Mouse (Mus musculus) forebrain, embryonic 13.5 days (tissue): ENCODE results near the gene E330034G19Rik. TPM values are rescaled to one million over a fixed set of nuclear protein-coding genes. Genes with fewer than 3 reads are reported as not detected.
A peak's percentile ranks its signal among the peaks of the same experiment; 100 is the strongest.
"Not testable (repeated sequence)": the region's sequence is repeated elsewhere in the genome, so short reads cannot be mapped to it uniquely, and the experiment has no call there.

Experiments used
- ATAC-seq: fragments of 200-750 bp; cut with Nextera tagmentation; 2 replicates; pipeline ENCODE4 v1.8.0; 2017
- H3K27ac ChIP-seq: fragments of 300-500 bp; sonication (generic); 2 replicates; pipeline ENCODE4 v1.5.1; 2015; ENCODE audit warnings: inconsistent platforms, mild to moderate bottlenecking, moderate library complexity
- H3K27me3 ChIP-seq: fragments of 300-500 bp; sonication (generic); 2 replicates; pipeline ENCODE4 v1.6.1; 2015; ENCODE audit warnings: mild to moderate bottlenecking, inconsistent platforms
- H3K36me3 ChIP-seq: fragments of 300-500 bp; sonication (generic); 2 replicates; pipeline ENCODE4 v1.6.1; 2015; ENCODE audit warnings: mild to moderate bottlenecking, inconsistent platforms; ENCODE audit not compliant: poor library complexity, severe bottlenecking
- H3K4me1 ChIP-seq: fragments of 300-500 bp; sonication (generic); 2 replicates; pipeline ENCODE4 v1.6.1; 2015; ENCODE audit warnings: inconsistent platforms
- H3K4me2 ChIP-seq: fragments of 300-500 bp; sonication (generic); 2 replicates; pipeline ENCODE4 v1.6.1; 2015; ENCODE audit warnings: inconsistent platforms, mild to moderate bottlenecking, moderate library complexity
- H3K4me3 ChIP-seq: fragments of 300-500 bp; sonication (generic); 2 replicates; pipeline ENCODE4 v1.5.1; 2015; ENCODE audit warnings: mild to moderate bottlenecking, inconsistent platforms
- H3K9ac ChIP-seq: fragments of 300-500 bp; sonication (generic); 2 replicates; pipeline ENCODE4 v1.6.1; 2015; ENCODE audit warnings: mild to moderate bottlenecking, inconsistent platforms
- H3K9me3 ChIP-seq: fragments of 300-500 bp; sonication (generic); replicated peaks from 2 replicates; pipeline ENCODE4 v1.6.1; 2016; ENCODE audit warnings: inconsistent platforms
- WGBS: fragments of 180-500 bp; shearing (Covaris S2); methylation state at CpG from one replicate; pipeline ENCODE4 v1.1.7; 2015; 5-methylcytosine and 5-hydroxymethylcytosine counted together
- polyA plus RNA-seq: library from polyadenylated mRNA; unstranded; fragments of >200 nt; fragmentation: Nextera tagmentation; extraction: Ambion mirVana; gene quantifications from 2 replicates; pipeline ENCODE4 v1.2.1, GENCODE M21; 2015

Gene E330034G19Rik
- polyA plus RNA-seq, 1 experiment from 2014 or later: not detected

DNA sequence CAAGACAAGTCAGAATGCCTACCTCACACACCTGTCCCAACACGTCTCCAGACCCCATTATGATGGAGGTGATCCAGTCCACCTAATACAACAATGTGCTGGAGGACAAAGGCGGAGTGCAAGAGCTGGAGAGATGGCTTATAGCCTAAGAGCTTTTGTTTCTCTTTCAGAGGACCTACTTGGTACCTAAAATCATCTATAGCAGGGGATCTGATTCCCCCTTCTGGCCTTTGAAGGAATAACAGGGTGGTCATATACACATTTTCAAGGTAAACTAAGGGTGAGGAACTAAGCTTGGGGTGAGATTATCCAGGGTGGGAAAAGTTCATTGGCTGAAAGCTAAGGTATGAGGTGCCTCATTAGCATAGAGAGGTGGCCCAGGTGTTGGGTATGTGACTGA is 19.4 kb upstream of the E330034G19Rik start:
- peak; percentile 45 for ATAC-seq
- Histone ChIP-seq H3K36me3 (no peaks in the 10 kb centered on the region), H3K4me2 (no peak overlapping the region)

DNA sequence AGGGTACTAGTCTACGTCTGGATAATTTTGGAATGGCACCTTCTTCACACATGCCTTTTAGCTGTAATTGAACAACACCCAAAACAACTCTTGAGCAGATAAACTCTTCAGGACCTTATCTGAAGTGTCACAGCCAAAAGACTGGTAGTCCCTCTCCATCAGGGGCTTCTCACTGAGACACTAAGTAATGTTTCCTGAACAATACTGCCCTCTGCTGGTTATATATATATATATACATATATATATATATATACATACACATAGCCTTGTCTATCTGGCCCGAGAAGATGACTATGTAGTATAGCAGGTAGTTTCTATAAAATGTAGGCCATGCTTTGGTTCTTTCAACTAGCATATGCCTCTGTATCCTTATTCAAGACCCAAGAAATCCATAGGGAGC is 17.5 kb upstream of the E330034G19Rik start:
- Histone ChIP-seq H3K4me3 (no peak overlapping the region), H3K27ac (no peak overlapping the region), H3K4me2 (no peak overlapping the region), H3K9me3 (no peaks in the 10 kb centered on the region), H3K36me3 (no peaks in the 10 kb centered on the region), H3K27me3 (no peaks in the 10 kb centered on the region), H3K4me1 (no peaks in the 10 kb centered on the region), H3K9ac (no peak overlapping the region)
- WGBS: 55% methylated on average over 2 of the region's 2 CpGs
- ATAC-seq: peak; percentile 69; the same call in 1 of the 2 replicates

More for the DNA sequence above, 19.4 kb upstream of the E330034G19Rik start:
- WGBS: 34% methylated on average over 2 of the region's 2 CpGs
- Histone ChIP-seq H3K9ac (no peak overlapping the region), H3K9me3 (no peaks in the 10 kb centered on the region), H3K4me3 (no peak overlapping the region), H3K4me1 (peaks cover 4% of the 10 kb centered on the region; the same call in 1 of the 2 replicates), H3K27ac (no peak overlapping the region), H3K27me3 (no peaks in the 10 kb centered on the region)

DNA sequence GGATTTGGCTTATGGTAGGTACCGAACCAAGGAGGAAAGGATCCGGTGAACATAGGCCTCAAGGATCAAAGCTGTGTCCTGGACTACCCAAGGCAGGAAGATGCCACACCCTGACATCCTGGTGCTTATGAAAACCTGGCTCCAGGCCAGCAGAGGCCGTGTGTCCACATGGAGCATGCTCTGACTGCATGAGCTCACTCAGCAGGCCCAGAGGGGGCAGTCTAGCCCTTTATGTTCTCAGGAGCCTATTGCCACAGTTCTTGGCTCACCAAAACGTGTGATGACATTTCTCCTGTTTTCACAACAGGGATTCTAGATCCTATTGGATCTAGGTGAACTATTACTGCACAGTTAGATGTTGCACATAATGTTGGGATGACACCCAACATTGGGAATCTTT is 11.7 kb upstream of the E330034G19Rik start:
- H3K4me3 ChIP-seq: no peak overlapping the region
- no peak for ATAC-seq
- H3K36me3 ChIP-seq: no peaks in the 10 kb centered on the region
- H3K4me2 ChIP-seq: no peak overlapping the region
- H3K27ac ChIP-seq: no peak overlapping the region
- no peak overlapping the region for H3K9ac ChIP-seq
- 76% methylated on average over 4 of the region's 4 CpGs for WGBS
- H3K4me1 ChIP-seq: no peaks in the 10 kb centered on the region
- H3K9me3 ChIP-seq: no peaks in the 10 kb centered on the region
- no peaks in the 10 kb centered on the region for H3K27me3 ChIP-seq

DNA sequence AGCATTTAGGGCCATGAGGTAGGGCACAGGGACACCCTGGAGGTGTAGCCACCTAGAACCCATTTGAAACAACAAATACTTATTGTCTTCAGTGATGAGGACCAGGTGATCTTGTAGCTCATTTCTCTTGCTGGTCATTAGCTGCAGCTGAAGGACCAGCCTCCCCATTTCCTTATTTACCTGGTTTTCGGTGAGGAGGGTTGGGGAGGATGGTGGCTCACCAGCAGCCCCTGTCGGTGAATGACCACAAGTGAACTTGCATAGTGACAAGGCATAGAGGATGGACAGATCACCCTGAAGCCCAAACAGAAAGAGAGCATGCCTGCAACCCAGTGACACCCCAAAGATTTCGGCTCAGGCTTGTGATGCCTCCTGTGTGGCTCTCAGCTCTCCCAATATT is 10.7 kb upstream of the E330034G19Rik start:
- Histone ChIP-seq H3K9ac (no peak overlapping the region), H3K36me3 (no peaks in the 10 kb centered on the region), H3K4me3 (no peak overlapping the region), H3K27me3 (no peaks in the 10 kb centered on the region), H3K27ac (no peak overlapping the region), H3K9me3 (no peaks in the 10 kb centered on the region), H3K4me2 (no peak overlapping the region), H3K4me1 (no peaks in the 10 kb centered on the region)
- no peak for ATAC-seq
- WGBS: 67% methylated on average over 3 of the region's 3 CpGs

DNA sequence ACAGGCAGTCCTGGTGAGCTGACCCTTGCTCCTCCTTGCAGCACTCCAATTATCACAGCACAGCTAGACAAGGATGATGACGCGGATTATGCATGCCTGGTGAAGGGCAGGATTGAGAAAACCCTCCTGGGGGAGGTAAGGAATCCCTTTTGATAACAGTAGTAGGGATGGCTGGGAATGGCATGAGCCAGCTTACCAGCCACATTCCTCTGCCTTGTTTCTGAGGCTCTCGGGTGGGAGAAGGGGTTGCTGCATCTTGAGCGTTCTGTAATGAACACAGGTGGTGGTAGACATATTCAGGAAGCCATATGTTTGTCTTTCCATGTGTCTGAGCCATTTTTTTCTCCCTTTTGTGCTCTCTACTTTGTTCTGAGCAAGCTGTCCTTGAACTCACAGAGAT is 6.9 kb upstream of the E330034G19Rik start:
- Histone ChIP-seq H3K4me3 (no peak overlapping the region), H3K27ac (no peak overlapping the region), H3K27me3 (no peaks in the 10 kb centered on the region), H3K9ac (no peak overlapping the region), H3K4me1 (no peaks in the 10 kb centered on the region), H3K9me3 (no peaks in the 10 kb centered on the region), H3K36me3 (no peaks in the 10 kb centered on the region), H3K4me2 (no peak overlapping the region)
- 51% methylated on average over 4 of the region's 4 CpGs for WGBS
- ATAC-seq: no peak

DNA sequence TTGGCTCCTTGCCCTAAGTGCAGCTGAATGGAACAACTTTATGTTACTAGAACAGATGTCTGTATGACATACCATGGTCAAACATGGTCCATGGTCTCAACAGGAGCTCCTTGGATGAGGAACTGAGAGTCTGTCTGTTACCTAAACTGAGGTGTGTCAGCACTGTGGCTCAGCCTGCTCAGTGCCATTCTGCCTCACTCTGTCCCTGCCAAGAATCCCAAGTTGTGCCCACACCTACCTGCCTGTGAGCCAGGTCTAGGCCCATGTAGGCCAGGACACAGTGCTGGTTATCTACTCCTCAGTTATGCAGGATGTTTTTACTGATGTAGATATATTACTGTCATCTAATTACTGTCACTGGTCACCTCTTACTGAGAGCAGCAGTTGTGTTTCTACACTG is 2.3 kb upstream of the E330034G19Rik start:
- H3K4me3 ChIP-seq: no peak overlapping the region
- H3K9ac ChIP-seq: no peak overlapping the region
- ATAC-seq: no peak
- no peaks in the 10 kb centered on the region for H3K36me3 ChIP-seq
- H3K27me3 ChIP-seq: no peaks in the 10 kb centered on the region
- H3K4me1 ChIP-seq: no peaks in the 10 kb centered on the region
- H3K9me3 ChIP-seq: no peaks in the 10 kb centered on the region
- no peak overlapping the region for H3K27ac ChIP-seq
- no peak overlapping the region for H3K4me2 ChIP-seq

DNA sequence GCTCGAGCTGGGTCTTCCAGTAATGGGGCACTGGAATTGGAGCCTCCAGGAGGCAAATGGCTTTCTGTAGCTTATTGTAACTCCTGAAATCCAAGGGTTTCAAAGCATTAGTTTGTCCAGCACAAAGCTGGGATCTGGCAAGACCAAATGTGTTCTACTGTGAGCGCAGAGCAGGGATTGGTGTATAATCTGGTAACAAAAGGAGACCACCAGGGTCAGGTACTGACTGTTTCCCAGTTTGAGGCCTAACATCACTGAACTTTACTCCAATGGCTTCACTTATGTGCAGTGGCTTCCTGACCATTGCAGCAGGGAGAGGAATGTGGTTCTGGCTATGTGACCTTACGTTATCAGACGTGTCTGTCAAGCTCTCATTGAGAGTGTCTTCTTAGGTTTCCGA is 617 bp downstream of the E330034G19Rik start:
- WGBS: 87% methylated on average over 5 of the region's 5 CpGs
- H3K36me3 ChIP-seq: no peaks in the 10 kb centered on the region
- H3K9me3 ChIP-seq: no peaks in the 10 kb centered on the region

DNA sequence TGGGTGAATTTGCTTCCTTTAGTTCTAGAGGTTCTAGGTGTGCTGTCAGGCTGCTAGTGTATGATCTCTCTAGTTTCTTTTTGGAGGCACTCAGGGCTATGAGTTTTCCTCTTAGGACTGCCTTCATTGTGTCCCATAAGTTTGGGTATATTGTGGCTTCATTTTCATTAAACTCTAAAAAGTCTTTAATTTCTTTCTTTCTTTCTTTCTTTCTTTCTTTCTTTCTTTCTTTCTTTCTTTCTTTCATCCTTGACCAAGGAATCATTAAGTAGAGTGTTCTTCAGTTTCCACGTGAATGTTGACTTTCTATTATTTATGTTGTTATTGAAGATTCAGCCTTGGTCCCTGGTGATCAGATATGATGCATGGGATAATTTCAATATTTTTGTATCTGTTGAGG is 9.1 kb downstream of the E330034G19Rik start:
- H3K4me3 ChIP-seq, H3K9me3 ChIP-seq, H3K4me2 ChIP-seq, H3K4me1 ChIP-seq, H3K36me3 ChIP-seq, H3K27ac ChIP-seq, H3K27me3 ChIP-seq, H3K9ac ChIP-seq, ATAC-seq: not testable (repeated sequence)
- WGBS: 83% methylated on average over 1 of the region's 1 CpGs

More for the DNA sequence above, 617 bp downstream of the E330034G19Rik start:
- Histone ChIP-seq H3K27ac (no peak overlapping the region), H3K4me2 (no peak overlapping the region), H3K27me3 (no peaks in the 10 kb centered on the region), H3K9ac (no peak overlapping the region), H3K4me3 (no peak overlapping the region), H3K4me1 (no peaks in the 10 kb centered on the region)
- ATAC-seq: no peak

DNA sequence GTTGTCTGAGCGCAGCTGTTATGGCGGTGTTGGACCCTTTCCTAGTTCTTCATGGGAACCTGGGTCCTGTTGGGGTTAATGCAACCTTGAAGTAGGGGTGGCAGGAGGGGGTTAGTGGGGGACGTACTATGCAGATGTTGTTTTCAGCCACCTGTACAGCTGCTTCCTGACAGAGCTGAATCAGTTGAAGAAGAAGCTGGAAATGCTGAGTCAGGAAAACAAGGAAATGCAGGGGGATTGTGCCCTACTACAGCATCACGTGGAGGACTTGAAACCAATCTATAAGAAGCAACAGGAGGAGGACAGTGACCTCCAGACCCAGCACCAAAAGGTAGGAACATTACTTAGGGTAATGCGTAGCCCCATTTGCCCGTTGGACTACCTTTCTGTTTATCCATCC is 13.7 kb downstream of the E330034G19Rik start:
- ATAC-seq: no peak

DNA sequence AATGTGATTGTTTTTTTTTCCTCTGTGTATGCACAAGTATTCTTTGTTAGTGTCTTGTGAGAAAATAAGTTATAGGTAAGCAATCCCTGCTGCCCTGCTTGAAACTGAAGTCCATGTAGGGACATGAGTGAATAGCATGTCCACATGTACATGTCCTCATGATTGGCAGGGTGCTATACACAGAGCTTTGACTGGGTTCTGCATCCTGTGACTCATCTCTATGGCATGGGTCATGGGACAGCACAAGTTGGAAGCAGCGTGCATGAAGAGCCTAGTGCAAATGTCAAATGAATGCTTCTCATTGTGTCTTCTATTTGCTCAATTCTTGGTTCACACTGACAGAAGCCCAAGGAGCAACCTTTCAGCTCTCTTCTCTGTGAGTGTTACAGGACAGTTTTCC is 14.1 kb downstream of the E330034G19Rik start:
- H3K9ac ChIP-seq: no peak overlapping the region
- no peak for ATAC-seq
- no peaks in the 10 kb centered on the region for H3K36me3 ChIP-seq
- H3K4me3 ChIP-seq: no peak overlapping the region
- H3K4me1 ChIP-seq: no peaks in the 10 kb centered on the region
- no peak overlapping the region for H3K27ac ChIP-seq
- no peaks in the 10 kb centered on the region for H3K9me3 ChIP-seq
- no peaks in the 10 kb centered on the region for H3K27me3 ChIP-seq
- WGBS: 76% methylated on average over 1 of the region's 1 CpGs
- H3K4me2 ChIP-seq: no peak overlapping the region

More for the DNA sequence above, 13.7 kb downstream of the E330034G19Rik start:
- H3K9me3 ChIP-seq: no peaks in the 10 kb centered on the region
- H3K4me2 ChIP-seq: no peak overlapping the region
- no peaks in the 10 kb centered on the region for H3K4me1 ChIP-seq
- no peak overlapping the region for H3K9ac ChIP-seq
- H3K4me3 ChIP-seq: no peak overlapping the region
- no peaks in the 10 kb centered on the region for H3K27me3 ChIP-seq
- 89% methylated on average over 6 of the region's 6 CpGs for WGBS
- H3K27ac ChIP-seq: no peak overlapping the region
- H3K36me3 ChIP-seq: no peaks in the 10 kb centered on the region

DNA sequence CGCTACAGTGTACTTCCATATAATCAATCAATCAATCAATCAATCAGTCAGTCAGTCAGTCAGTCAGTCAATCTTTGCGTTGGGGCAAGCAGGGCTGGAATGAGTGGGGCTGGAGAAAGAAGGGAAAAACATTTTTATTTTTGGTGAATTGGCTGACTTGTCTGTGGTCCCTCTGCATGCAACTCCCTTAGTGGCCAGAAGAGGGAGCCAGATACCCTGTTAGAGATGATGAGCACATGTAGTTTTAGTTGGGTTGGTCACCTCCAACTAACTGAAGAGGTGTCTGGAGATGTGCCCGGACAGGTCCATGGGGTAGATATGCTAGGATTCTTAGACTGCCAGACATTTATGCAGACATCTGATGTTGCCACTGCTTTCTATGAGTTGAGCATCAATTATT is 18.1 kb downstream of the E330034G19Rik start:
- Histone ChIP-seq H3K4me3 (no peak overlapping the region), H3K9ac (no peak overlapping the region), H3K36me3 (no peaks in the 10 kb centered on the region), H3K9me3 (no peaks in the 10 kb centered on the region), H3K27me3 (no peaks in the 10 kb centered on the region), H3K4me1 (no peaks in the 10 kb centered on the region), H3K4me2 (no peak overlapping the region), H3K27ac (no peak overlapping the region)
- 47% methylated on average over 3 of the region's 3 CpGs for WGBS
- no peak for ATAC-seq

DNA sequence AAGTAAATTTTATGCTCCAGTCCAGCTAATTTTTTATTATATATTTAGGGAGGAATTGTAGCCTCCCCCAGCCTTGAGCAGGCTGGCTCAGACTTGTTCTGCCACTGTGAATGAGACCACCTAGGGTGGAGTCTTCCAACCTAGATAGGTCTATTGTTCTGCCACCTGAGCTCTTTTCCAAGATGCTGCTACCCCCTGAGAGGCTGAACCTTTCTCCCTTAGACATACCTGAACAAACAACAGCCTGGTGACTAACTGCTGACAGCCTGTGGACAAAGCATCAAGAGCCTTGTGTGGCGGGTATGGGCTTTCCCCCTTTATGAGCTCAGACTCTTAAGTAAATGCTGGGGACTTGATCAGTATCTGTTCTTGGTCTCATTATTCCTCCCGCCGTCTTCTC is 54.0 kb downstream of the E330034G19Rik start:
- ATAC-seq: not testable (repeated sequence)
- WGBS: 77% methylated on average over 3 of the region's 3 CpGs

DNA sequence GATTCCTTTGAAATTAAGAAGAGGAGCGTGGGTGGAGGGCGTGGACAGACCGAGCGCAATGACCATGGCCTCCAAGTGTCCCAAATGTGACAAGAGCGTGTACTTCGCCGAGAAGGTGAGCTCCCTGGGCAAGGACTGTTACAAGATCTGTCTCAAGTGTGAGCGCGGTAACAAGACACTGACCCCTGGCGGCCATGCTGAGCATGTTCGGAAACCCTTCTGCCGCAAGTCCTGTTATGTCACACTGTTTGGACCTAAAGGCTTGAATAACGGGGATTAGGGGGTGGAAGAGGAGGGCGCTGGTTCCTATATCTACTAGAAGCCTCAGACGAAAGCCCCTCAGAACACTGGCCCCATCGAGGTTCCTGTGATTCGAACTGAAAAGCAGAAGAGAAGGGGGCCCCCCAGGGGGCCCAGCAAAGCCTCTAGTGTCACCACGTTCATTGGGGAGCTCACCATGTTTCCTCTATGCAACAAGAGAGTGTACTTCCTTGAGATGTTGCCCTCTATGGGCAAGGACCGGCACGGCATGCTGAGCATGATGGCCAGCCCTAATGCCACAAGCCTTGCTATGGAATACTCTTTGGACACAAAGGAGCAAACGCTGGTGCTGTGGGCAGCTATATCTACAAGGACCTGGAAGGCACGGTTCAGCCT is 65.4 kb downstream of the E330034G19Rik start:
- no peaks in the 10 kb centered on the region for H3K4me1 ChIP-seq
- no peak overlapping the region for H3K9ac ChIP-seq
- no peaks in the 10 kb centered on the region for H3K9me3 ChIP-seq
- H3K27ac ChIP-seq: no peak overlapping the region
- no peak overlapping the region for H3K4me2 ChIP-seq
- no peak overlapping the region for H3K4me3 ChIP-seq
- no peaks in the 10 kb centered on the region for H3K27me3 ChIP-seq
- 59% methylated on average over 22 of the region's 22 CpGs for WGBS
- ATAC-seq: no peak
- no peaks in the 10 kb centered on the region for H3K36me3 ChIP-seq

More for the DNA sequence above, 54.0 kb downstream of the E330034G19Rik start:
- not testable (repeated sequence) for H3K4me3 ChIP-seq, H3K9me3 ChIP-seq, H3K9ac ChIP-seq, H3K27ac ChIP-seq, H3K4me2 ChIP-seq, H3K36me3 ChIP-seq, H3K4me1 ChIP-seq, H3K27me3 ChIP-seq
